ENCODE assay signal across 8 mouse cellular contexts in genomic region chr7:25219416-25219750, GRCm38 (mm10). TPM values are rescaled to one million over a fixed set of nuclear protein-coding genes. Genes with fewer than 3 reads are reported as not detected.
A peak's percentile ranks its signal among the peaks of the same experiment; 100 is the strongest.
DNase-seq lines count a peak whose midpoint lies in the region; ATAC-seq and TF ChIP-seq lines count a peak whose summit lies in the region.

No protein-coding gene starts in this region.

- H3K9me3 ChIP-seq in hindbrain, embryonic 16.5 days (ENCODE audit: control insufficient read depth, low read length), result no peaks in the 10 kb centered on the region
- H3K9me3 ChIP-seq in midbrain, embryonic 12.5 days, result no peaks in the 10 kb centered on the region

- WGBS in kidney, adult 2 months, result 1% methylated on average over 16 of the region's 16 CpGs
- WGBS in bone marrow, adult 2 months, result under 1% methylated on average over 16 of the region's 16 CpGs
- under 1% methylated on average over 16 of the region's 16 CpGs for WGBS in hindbrain, embryonic 16.5 days
- WGBS in midbrain, embryonic 12.5 days, result under 1% methylated on average over 16 of the region's 16 CpGs

- H3K4me1 ChIP-seq in kidney, adult 2 months (ENCODE audit: control insufficient read depth, insufficient read depth, low read length), result peaks cover 13% of the 10 kb centered on the region
- H3K4me1 ChIP-seq in bone marrow, adult 2 months (ENCODE audit: control insufficient read depth, insufficient read depth, low read length), result peaks cover 8% of the 10 kb centered on the region
- H3K4me1 ChIP-seq in hindbrain, embryonic 16.5 days (ENCODE audit: control insufficient read depth, insufficient read depth, low read depth, low read length), result peaks cover 27% of the 10 kb centered on the region
- peaks cover 34% of the 10 kb centered on the region for H3K4me1 ChIP-seq in midbrain, embryonic 12.5 days

- no peak for DNase-seq in kidney, adult 2 months
- no peak for DNase-seq in kidney, postnatal 4 days
- no peak for DNase-seq in cerebellum, adult 9-11 months
- DNase-seq in urinary bladder, postnatal 25 days (ENCODE audit: low spot score), result no peak
- DNase-seq in natural killer cell, adult 2 months (ENCODE audit: low spot score in 2 of 2), result no peak

- H3K4me3 ChIP-seq in kidney, adult 2 months (ENCODE audit: insufficient read depth, low read depth, low read length), result peak overlapping the region; percentile 86
- peak overlapping the region; percentile 96 for H3K4me3 ChIP-seq in bone marrow, adult 2 months (replicated peaks; ENCODE audit: control insufficient read depth, low read depth, low read length)
- peak overlapping the region; percentile 78 for H3K4me3 ChIP-seq in hindbrain, embryonic 16.5 days (ENCODE audit: low read length)
- H3K4me3 ChIP-seq in midbrain, embryonic 12.5 days, result peak overlapping the region; percentile 65

- H3K4me2 ChIP-seq in hindbrain, embryonic 16.5 days (ENCODE audit: low read length), result peak overlapping the region; percentile 92
- H3K4me2 ChIP-seq in midbrain, embryonic 12.5 days (replicated peaks), result peak overlapping the region; percentile 96

- no peak for TF ChIP-seq CTCF in kidney, adult 2 months (conservative IDR thresholded peaks at IDR 0.05; ENCODE audit: insufficient read depth, insufficient read length, low read depth, low read length)
- TF ChIP-seq CTCF in bone marrow, adult 2 months (IDR thresholded peaks at IDR 0.05; ENCODE audit: control insufficient read depth, insufficient read depth, low read length), result no peak

- TF ChIP-seq POLR2A in kidney, adult 2 months (IDR thresholded peaks at IDR 0.05; ENCODE audit: low read depth, low read length), result no peak
- TF ChIP-seq POLR2A in bone marrow, adult 2 months (IDR thresholded peaks at IDR 0.05; ENCODE audit: borderline replicate concordance, control insufficient read depth, low read depth, low read length), result no peak

- peak overlapping the region; percentile 69 for H3K27ac ChIP-seq in kidney, adult 2 months (ENCODE audit: insufficient read depth, low read depth, low read length)
- H3K27ac ChIP-seq in bone marrow, adult 2 months (ENCODE audit: control insufficient read depth, insufficient read depth, low read depth, low read length, poor library complexity), result peak overlapping the region; percentile 86
- peak overlapping the region; percentile 81 for H3K27ac ChIP-seq in hindbrain, embryonic 16.5 days (ENCODE audit: low read depth, low read length)
- H3K27ac ChIP-seq in midbrain, embryonic 12.5 days (replicated peaks), result peak overlapping the region; percentile 76

- no peaks in the 10 kb centered on the region for H3K36me3 ChIP-seq in kidney, adult 2 months (ENCODE audit: control insufficient read depth, insufficient read depth, low read length)
- peaks cover 4% of the 10 kb centered on the region; the same call in 1 of the 2 replicates for H3K36me3 ChIP-seq in hindbrain, embryonic 16.5 days (ENCODE audit: control insufficient read depth, insufficient read depth, low read length)
- H3K36me3 ChIP-seq in midbrain, embryonic 12.5 days, result peaks cover 15% of the 10 kb centered on the region

- peak overlapping the region; percentile 82 for H3K9ac ChIP-seq in hindbrain, embryonic 16.5 days (ENCODE audit: low read depth, low read length)
- H3K9ac ChIP-seq in midbrain, embryonic 12.5 days (replicated peaks), result peak overlapping the region; percentile 72

- ATAC-seq in hindbrain, embryonic 16.5 days, result peak; percentile 43
- peak; percentile 42 for ATAC-seq in midbrain, embryonic 12.5 days (ENCODE audit: low FRiP score, low read depth)

- no peaks in the 10 kb centered on the region for H3K27me3 ChIP-seq in kidney, adult 2 months (replicated peaks; ENCODE audit: control insufficient read depth, insufficient read depth, low read length)
- no peaks in the 10 kb centered on the region for H3K27me3 ChIP-seq in hindbrain, embryonic 16.5 days (replicated peaks; ENCODE audit: control insufficient read depth, insufficient read depth, low read length)
- H3K27me3 ChIP-seq in midbrain, embryonic 12.5 days, result no peaks in the 10 kb centered on the region

RNA-seq across cellular contexts. Expression of gene Dedd2, which starts 1.0 kb away (rescaled TPM):
- polyA plus RNA-seq in kidney, adult 2 months (2012; rRNA removed), result 34.8 and 43.7 TPM in 2 replicates
- 66.5 and 109 TPM in 2 replicates for polyA plus RNA-seq in bone marrow, adult 2 months (2011; ENCODE audit: insufficient read depth, insufficient read length, low replicate concordance, missing spikeins)
- polyA plus RNA-seq in hindbrain, embryonic 16.5 days (2015; fragmentation: Nextera tagmentation; extraction: Ambion mirVana), result 14.2 and 14.8 TPM in 2 replicates
- polyA plus RNA-seq in midbrain, embryonic 12.5 days (2016; fragmentation: Nextera tagmentation; extraction: Ambion mirVana), result 11.7 and 12.2 TPM in 2 replicates

RNA-seq across cellular contexts. Expression of gene Zfp526, which starts 1.8 kb away (rescaled TPM):
- 8.9 and 10.8 TPM in 2 replicates for polyA plus RNA-seq in kidney, adult 2 months (2012; rRNA removed)
- polyA plus RNA-seq in bone marrow, adult 2 months (2011; ENCODE audit: insufficient read depth, insufficient read length, low replicate concordance, missing spikeins), result 7.2 and 13.9 TPM in 2 replicates
- polyA plus RNA-seq in hindbrain, embryonic 16.5 days (2015; fragmentation: Nextera tagmentation; extraction: Ambion mirVana), result 1.6 and 1.8 TPM in 2 replicates
- polyA plus RNA-seq in midbrain, embryonic 12.5 days (2016; fragmentation: Nextera tagmentation; extraction: Ambion mirVana), result 2.3 and 2.5 TPM in 2 replicates

RNA-seq across cellular contexts. Expression of gene Gsk3a, which starts 18.3 kb away (rescaled TPM):
- polyA plus RNA-seq in kidney, adult 2 months (2012; rRNA removed), result 127 and 128 TPM in 2 replicates
- 53.6 and 56.8 TPM in 2 replicates for polyA plus RNA-seq in bone marrow, adult 2 months (2011; ENCODE audit: insufficient read depth, insufficient read length, low replicate concordance, missing spikeins)
- polyA plus RNA-seq in hindbrain, embryonic 16.5 days (2015; fragmentation: Nextera tagmentation; extraction: Ambion mirVana), result 13.0 and 16.4 TPM in 2 replicates
- 17.9 and 19.0 TPM in 2 replicates for polyA plus RNA-seq in midbrain, embryonic 12.5 days (2016; fragmentation: Nextera tagmentation; extraction: Ambion mirVana)

RNA-seq across cellular contexts. Expression of gene Erf, which starts 31.2 kb away (rescaled TPM):
- 37.0 and 46.2 TPM in 2 replicates for polyA plus RNA-seq in kidney, adult 2 months (2012; rRNA removed)
- polyA plus RNA-seq in bone marrow, adult 2 months (2011; ENCODE audit: insufficient read depth, insufficient read length, low replicate concordance, missing spikeins), result 6.8 and 14.6 TPM in 2 replicates
- 3.7 and 4.3 TPM in 2 replicates for polyA plus RNA-seq in hindbrain, embryonic 16.5 days (2015; fragmentation: Nextera tagmentation; extraction: Ambion mirVana)
- 8.8 and 10.0 TPM in 2 replicates for polyA plus RNA-seq in midbrain, embryonic 12.5 days (2016; fragmentation: Nextera tagmentation; extraction: Ambion mirVana)

RNA-seq across cellular contexts. Expression of gene Pou2f2, which starts 39.9 kb away (rescaled TPM):
- polyA plus RNA-seq in kidney, adult 2 months (2012; rRNA removed), result 1.1 and 2.6 TPM in 2 replicates
- 7.8 and 16.8 TPM in 2 replicates for polyA plus RNA-seq in bone marrow, adult 2 months (2011; ENCODE audit: insufficient read depth, insufficient read length, low replicate concordance, missing spikeins)
- 19.8 and 28.7 TPM in 2 replicates for polyA plus RNA-seq in hindbrain, embryonic 16.5 days (2015; fragmentation: Nextera tagmentation; extraction: Ambion mirVana)
- polyA plus RNA-seq in midbrain, embryonic 12.5 days (2016; fragmentation: Nextera tagmentation; extraction: Ambion mirVana), result 44.0 and 63.7 TPM in 2 replicates
